Mouse (Mus musculus): ENCODE results near the gene Ecel1. TPM values are rescaled to one million over a fixed set of nuclear protein-coding genes. Genes with fewer than 3 reads are reported as not detected.
A peak's percentile ranks its signal among the peaks of the same experiment; 100 is the strongest.

Gene Ecel1
- polyA plus RNA-seq, 2 experiments, result 0.02 TPM; not detected in 1

DNA sequence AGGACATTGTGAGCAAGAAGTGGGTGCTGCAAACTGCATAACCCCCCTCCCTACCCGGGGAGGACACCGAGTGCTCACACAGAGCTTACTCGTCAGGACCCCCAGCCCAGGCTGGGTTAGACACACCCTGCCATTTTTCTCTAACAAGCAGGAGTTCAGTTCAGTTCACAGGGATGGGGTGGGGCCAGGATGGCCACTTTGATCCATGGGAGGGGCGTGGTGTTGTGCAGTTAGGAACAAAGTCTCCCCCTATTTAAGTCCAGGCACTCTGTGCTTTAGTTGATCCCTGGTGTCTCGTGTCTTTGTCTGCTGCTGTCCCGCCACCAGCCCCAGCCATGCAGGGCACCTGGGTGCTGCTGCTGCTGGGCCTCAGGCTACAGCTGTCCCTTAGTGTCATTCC lies 31.6 kb downstream of the Ecel1 start, which contains the start of gene Akp3:
Gene Akp3, plus strand, starts transcription at position 301 of the 400 bp plus-strand sequence.
- Histone ChIP-seq H3K27me3 (ENCODE audit: control insufficient read depth, insufficient read depth, low read length) (peaks cover 19% of the 10 kb centered on the region), H3K27ac (no peak within 1 kb of the TSS), H3K4me1 (replicated peaks; ENCODE audit: control insufficient read depth in 2 of 2, insufficient read depth in 2 of 2, low read length in 1 of 2) (no peaks in the 10 kb centered on the region), H3K9ac (replicated peaks) (no peak within 1 kb of the TSS), H3K9me3 (ENCODE audit: control insufficient read depth, low read length) (no peaks in the 10 kb centered on the region), H3K36me3 (replicated peaks; ENCODE audit: control insufficient read depth, insufficient read depth, low read depth) (no peaks in the 10 kb centered on the region), H3K4me2 (ENCODE audit: low read depth) (no peak within 1 kb of the TSS), H3K4me3 (ENCODE audit: insufficient read depth in 1 of 2, low read depth in 2 of 2, low read length in 2 of 2) (no peak within 1 kb of the TSS)
- ATAC-seq (ENCODE audit: insufficient read depth) (no peak), DNase-seq (ENCODE audit: low read depth in 3 of 3, low spot score in 3 of 3) (no peak)
- WGBS (ENCODE audit: insufficient replicate concordance), result 52% methylated on average over 6 of the region's 6 CpGs
- TF ChIP-seq EP300 (IDR thresholded peaks at IDR 0.05; ENCODE audit: low read depth) (no peak), CTCF (IDR thresholded peaks at IDR 0.05; ENCODE audit: low read depth) (no peak)

DNA sequence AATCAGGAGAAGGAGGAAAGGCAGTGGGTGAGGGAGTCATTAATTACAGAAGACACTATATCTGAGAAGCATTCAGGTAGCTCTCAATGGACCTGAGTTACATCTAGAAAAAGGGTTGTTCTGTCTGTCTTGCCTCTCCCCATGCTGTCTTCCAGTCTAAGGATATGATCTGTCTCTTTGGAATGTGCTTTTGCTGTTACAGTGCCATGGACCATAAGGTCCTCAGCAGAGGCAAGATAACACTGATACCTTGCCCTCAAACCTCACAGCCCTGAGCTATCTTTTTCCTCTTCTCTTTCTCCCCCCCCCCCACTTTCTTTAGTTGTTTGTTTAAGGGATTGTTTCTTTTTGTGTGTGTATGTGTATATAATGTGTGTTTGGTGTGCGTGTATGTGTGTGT lies 41.5 kb downstream of the Ecel1 start:
- WGBS (ENCODE audit: insufficient replicate concordance), result 38% methylated on average over 1 of the region's 1 CpGs
- no peaks in the 10 kb centered on the region for H3K36me3 ChIP-seq (replicated peaks; ENCODE audit: control insufficient read depth, insufficient read depth, low read depth)
- no peak for TF ChIP-seq EP300 (IDR thresholded peaks at IDR 0.05; ENCODE audit: low read depth)
- ATAC-seq (ENCODE audit: insufficient read depth), result no peak
- no peaks in the 10 kb centered on the region for H3K4me1 ChIP-seq (replicated peaks; ENCODE audit: control insufficient read depth in 2 of 2, insufficient read depth in 2 of 2, low read length in 1 of 2)
- no peak overlapping the region for H3K9ac ChIP-seq (replicated peaks)
- DNase-seq (ENCODE audit: low read depth in 3 of 3, low spot score in 3 of 3), result no peak
- H3K27me3 ChIP-seq (ENCODE audit: control insufficient read depth, insufficient read depth, low read length), result no peaks in the 10 kb centered on the region
- H3K27ac ChIP-seq, result no peak overlapping the region
- H3K9me3 ChIP-seq (ENCODE audit: control insufficient read depth, low read length), result no peaks in the 10 kb centered on the region
- no peak overlapping the region for H3K4me2 ChIP-seq (ENCODE audit: low read depth)
- no peak overlapping the region for H3K4me3 ChIP-seq (ENCODE audit: insufficient read depth in 1 of 2, low read depth in 2 of 2, low read length in 2 of 2)

DNA sequence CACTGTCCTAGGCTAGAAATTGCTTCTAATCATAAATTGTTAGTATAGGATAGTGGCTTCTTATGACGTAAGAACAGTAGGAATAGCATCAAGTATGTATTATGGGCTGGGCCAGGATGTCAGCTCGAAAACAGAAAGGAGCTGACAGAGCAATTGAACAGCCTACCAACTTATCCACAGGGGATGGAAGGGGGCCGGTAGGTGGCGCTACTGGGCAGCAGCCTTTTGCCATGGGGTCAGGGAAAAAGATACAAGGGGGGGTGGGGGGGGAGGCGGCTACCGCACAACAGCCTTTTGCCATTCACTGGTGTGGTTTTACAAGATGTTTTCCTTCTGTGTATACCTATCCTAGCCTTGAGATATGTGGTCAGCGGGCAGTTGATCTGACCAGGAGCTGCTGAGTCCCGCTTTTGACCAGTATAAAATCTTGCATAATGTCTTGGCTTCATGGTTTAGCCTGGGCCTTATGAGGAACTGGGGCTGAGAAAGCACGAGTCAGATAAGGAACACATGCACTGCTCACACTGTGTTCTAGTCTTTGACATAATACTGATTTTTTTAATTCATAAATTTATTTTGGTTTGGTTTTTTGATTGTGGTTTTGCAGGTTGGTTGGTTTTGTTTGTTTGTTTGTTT lies 44.5 kb downstream of the Ecel1 start:
- Histone ChIP-seq H3K36me3 (replicated peaks; ENCODE audit: control insufficient read depth, insufficient read depth, low read depth) (no peaks in the 10 kb centered on the region), H3K27ac (no peak overlapping the region), H3K4me3 (ENCODE audit: insufficient read depth in 1 of 2, low read depth in 2 of 2, low read length in 2 of 2) (no peak overlapping the region), H3K4me1 (replicated peaks; ENCODE audit: control insufficient read depth in 2 of 2, insufficient read depth in 2 of 2, low read length in 1 of 2) (no peaks in the 10 kb centered on the region), H3K27me3 (ENCODE audit: control insufficient read depth, insufficient read depth, low read length) (no peaks in the 10 kb centered on the region), H3K9ac (replicated peaks) (no peak overlapping the region), H3K4me2 (ENCODE audit: low read depth) (no peak overlapping the region), H3K9me3 (ENCODE audit: control insufficient read depth, low read length) (no peaks in the 10 kb centered on the region)
- ATAC-seq (ENCODE audit: insufficient read depth) (no peak), DNase-seq (ENCODE audit: low read depth in 3 of 3, low spot score in 3 of 3) (no peak)
- peak; percentile 55 for TF ChIP-seq CTCF (IDR thresholded peaks at IDR 0.05; ENCODE audit: low read depth)
- no peak for TF ChIP-seq EP300 (IDR thresholded peaks at IDR 0.05; ENCODE audit: low read depth)
- WGBS (ENCODE audit: insufficient replicate concordance), result 28% methylated on average over 9 of the region's 9 CpGs

DNA sequence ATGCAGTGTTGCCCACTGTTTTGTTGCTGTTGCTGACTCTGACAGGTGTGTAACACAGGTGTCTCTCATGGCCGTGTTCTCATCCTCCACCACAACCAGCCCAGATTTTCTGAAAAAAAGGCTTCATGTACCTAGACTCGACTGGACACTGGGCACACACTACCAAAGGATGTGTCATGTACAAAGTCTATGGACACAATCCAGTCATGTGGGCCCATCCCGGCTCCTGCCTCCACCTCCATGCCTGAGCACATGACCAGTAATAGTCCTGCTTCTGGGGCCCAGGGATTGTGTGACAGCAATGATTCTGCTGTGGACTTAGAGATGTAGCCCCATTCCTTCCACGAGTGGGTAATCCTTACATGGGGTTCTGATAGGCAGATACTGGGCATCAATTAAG lies 47.8 kb downstream of the Ecel1 start:
- H3K27me3 ChIP-seq (ENCODE audit: control insufficient read depth, insufficient read depth, low read length), result no peaks in the 10 kb centered on the region
- DNase-seq (ENCODE audit: low read depth in 3 of 3, low spot score in 3 of 3) (no peak), ATAC-seq (ENCODE audit: insufficient read depth) (no peak)
- no peak overlapping the region for H3K9ac ChIP-seq (replicated peaks)
- WGBS (ENCODE audit: insufficient replicate concordance), result 52% methylated on average over 4 of the region's 4 CpGs
- TF ChIP-seq CTCF (IDR thresholded peaks at IDR 0.05; ENCODE audit: low read depth), result no peak
- no peak for TF ChIP-seq EP300 (IDR thresholded peaks at IDR 0.05; ENCODE audit: low read depth)
- H3K27ac ChIP-seq, result no peak overlapping the region
- no peak overlapping the region for H3K4me2 ChIP-seq (ENCODE audit: low read depth)
- H3K4me3 ChIP-seq (ENCODE audit: insufficient read depth in 1 of 2, low read depth in 2 of 2, low read length in 2 of 2), result no peak overlapping the region
- H3K9me3 ChIP-seq (ENCODE audit: control insufficient read depth, low read length), result no peaks in the 10 kb centered on the region
- H3K4me1 ChIP-seq (replicated peaks; ENCODE audit: control insufficient read depth in 2 of 2, insufficient read depth in 2 of 2, low read length in 1 of 2), result no peaks in the 10 kb centered on the region
- H3K36me3 ChIP-seq (replicated peaks; ENCODE audit: control insufficient read depth, insufficient read depth, low read depth), result no peaks in the 10 kb centered on the region

DNA sequence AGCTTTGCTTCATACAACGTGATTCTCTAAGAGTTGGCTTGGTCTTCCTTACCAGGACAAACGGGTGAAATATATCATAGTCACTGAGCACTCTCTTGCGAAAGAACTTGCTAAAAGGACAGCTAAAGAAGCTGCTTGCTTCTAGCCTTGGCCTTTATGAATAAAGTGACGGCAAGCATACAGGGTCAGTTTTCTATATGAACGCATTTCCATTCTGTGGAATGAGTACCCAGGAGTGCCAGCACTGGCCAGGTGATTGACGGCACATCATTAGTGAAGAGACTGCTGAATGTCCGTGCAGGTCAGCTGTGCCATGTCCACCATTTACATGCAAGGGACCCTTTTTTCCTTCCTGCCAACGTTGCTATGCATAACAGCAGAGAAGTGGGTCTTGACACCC lies 49.8 kb downstream of the Ecel1 start:
- TF ChIP-seq CTCF (IDR thresholded peaks at IDR 0.05; ENCODE audit: low read depth) (no peak), EP300 (IDR thresholded peaks at IDR 0.05; ENCODE audit: low read depth) (no peak)
- no peak overlapping the region for H3K9ac ChIP-seq (replicated peaks)
- ATAC-seq (ENCODE audit: insufficient read depth) (no peak), DNase-seq (ENCODE audit: low read depth in 3 of 3, low spot score in 3 of 3) (no peak)
- no peaks in the 10 kb centered on the region for H3K9me3 ChIP-seq (ENCODE audit: control insufficient read depth, low read length)
- H3K27ac ChIP-seq, result no peak overlapping the region
- H3K4me1 ChIP-seq (replicated peaks; ENCODE audit: control insufficient read depth in 2 of 2, insufficient read depth in 2 of 2, low read length in 1 of 2), result no peaks in the 10 kb centered on the region
- 54% methylated on average over 8 of the region's 8 CpGs for WGBS (ENCODE audit: insufficient replicate concordance)
- no peaks in the 10 kb centered on the region for H3K36me3 ChIP-seq (replicated peaks; ENCODE audit: control insufficient read depth, insufficient read depth, low read depth)
- no peaks in the 10 kb centered on the region for H3K27me3 ChIP-seq (ENCODE audit: control insufficient read depth, insufficient read depth, low read length)
- H3K4me3 ChIP-seq (ENCODE audit: insufficient read depth in 1 of 2, low read depth in 2 of 2, low read length in 2 of 2), result no peak overlapping the region
- no peak overlapping the region for H3K4me2 ChIP-seq (ENCODE audit: low read depth)

Measured in liver, embryonic 14.5 days (tissue).